Mouse (Mus musculus) embryonic facial prominence, embryonic 15.5 days (tissue): ENCODE data around the gene Dtd1. TPM values are rescaled to one million over a fixed set of nuclear protein-coding genes. Genes with fewer than 3 reads are reported as not detected.
A peak's percentile ranks its signal among the peaks of the same experiment; 100 is the strongest.

Experiments
- ATAC-seq: fragments of 200-750 bp; cut with Nextera tagmentation; 2 replicates; pipeline ENCODE4 v1.8.0; 2017; ENCODE audit warnings: low read depth, moderate TSS enrichment; ENCODE audit not compliant: insufficient number of reproducible peaks, low FRiP score, low TSS enrichment
- H3K27ac ChIP-seq: fragments of 300-500 bp; sonication (generic); replicated peaks from 2 replicates; pipeline ENCODE4 v1.5.1; 2015; ENCODE audit warnings: mild to moderate bottlenecking, inconsistent platforms
- H3K27me3 ChIP-seq: fragments of 300-500 bp; sonication (generic); 2 replicates; pipeline ENCODE4 v1.6.1; 2015; ENCODE audit warnings: inconsistent platforms
- H3K36me3 ChIP-seq: fragments of 300-500 bp; sonication (generic); 2 replicates; pipeline ENCODE4 v1.6.1; 2015; ENCODE audit warnings: mild to moderate bottlenecking, inconsistent platforms
- H3K4me1 ChIP-seq: fragments of 300-500 bp; sonication (generic); 2 replicates; pipeline ENCODE4 v1.6.1; 2015; ENCODE audit warnings: inconsistent platforms
- H3K4me2 ChIP-seq: fragments of 300-500 bp; sonication (generic); replicated peaks from 2 replicates; pipeline ENCODE4 v1.6.1; 2015; ENCODE audit warnings: mild to moderate bottlenecking, inconsistent platforms
- H3K4me3 ChIP-seq: fragments of 300-500 bp; sonication (generic); replicated peaks from 2 replicates; pipeline ENCODE4 v1.5.1; 2015; ENCODE audit warnings: mild to moderate bottlenecking, inconsistent platforms
- H3K9ac ChIP-seq: fragments of 300-500 bp; sonication (generic); 2 replicates; pipeline ENCODE4 v1.6.1; 2015; ENCODE audit warnings: inconsistent platforms
- H3K9me3 ChIP-seq: fragments of 300-500 bp; sonication (generic); replicated peaks from 2 replicates; pipeline ENCODE4 v1.6.1; 2016; ENCODE audit warnings: inconsistent platforms
- WGBS: fragments of 180-500 bp; shearing (Covaris S2); methylation state at CpG from one replicate; pipeline ENCODE4 v1.1.7; 2015; 5-methylcytosine and 5-hydroxymethylcytosine counted together
- polyA plus RNA-seq: library from polyadenylated mRNA; unstranded; fragments of >200 nt; fragmentation: Nextera tagmentation; extraction: Ambion mirVana; gene quantifications from 2 replicates; pipeline ENCODE4 v1.2.1, GENCODE M21; 2015

Gene Dtd1
- polyA plus RNA-seq, 1 experiment from 2014 or later, result 36.9 TPM

GRCm38 (mm10) chr2:144613956-144614355 lies 14.3 kb downstream of the Dtd1 start:
- no peak overlapping the region for H3K4me2 ChIP-seq
- 93% methylated on average over 6 of the region's 6 CpGs for WGBS
- no peak overlapping the region for H3K9ac ChIP-seq
- no peaks in the 10 kb centered on the region for H3K9me3 ChIP-seq
- H3K4me1 ChIP-seq, result no peaks in the 10 kb centered on the region
- H3K27ac ChIP-seq, result no peak overlapping the region
- no peaks in the 10 kb centered on the region for H3K27me3 ChIP-seq
- H3K4me3 ChIP-seq, result no peak overlapping the region
- no peak for ATAC-seq
- no peaks in the 10 kb centered on the region for H3K36me3 ChIP-seq

GRCm38 (mm10) chr2:144617074-144617874 lies 17.6 kb downstream of the Dtd1 start:
- H3K9me3 ChIP-seq, result no peaks in the 10 kb centered on the region
- no peaks in the 10 kb centered on the region for H3K36me3 ChIP-seq
- ATAC-seq, result no peak
- H3K4me3 ChIP-seq, result no peak overlapping the region
- no peaks in the 10 kb centered on the region for H3K27me3 ChIP-seq
- WGBS, result 88% methylated on average over 16 of the region's 16 CpGs
- no peak overlapping the region for H3K27ac ChIP-seq
- H3K4me1 ChIP-seq, result no peaks in the 10 kb centered on the region
- no peak overlapping the region for H3K4me2 ChIP-seq
- H3K9ac ChIP-seq, result no peak overlapping the region

- Histone ChIP-seq H3K27me3 (no peaks in the 10 kb centered on the region), H3K9me3 (no peaks in the 10 kb centered on the region), H3K4me2 (no peak overlapping the region), H3K9ac (no peak overlapping the region), H3K4me1 (no peaks in the 10 kb centered on the region), H3K36me3 (no peaks in the 10 kb centered on the region), H3K4me3 (no peak overlapping the region), H3K27ac (no peak overlapping the region)
- no peak for ATAC-seq
- WGBS, result 91% methylated on average over 6 of the region's 6 CpGs
Measured at GRCm38 (mm10) chr2:144621491-144621890, 21.8 kb downstream of the Dtd1 start.

GRCm38 (mm10) chr2:144633551-144633950 lies 33.9 kb downstream of the Dtd1 start:
- no peak for ATAC-seq
- Histone ChIP-seq H3K4me3 (no peak overlapping the region), H3K9me3 (no peaks in the 10 kb centered on the region), H3K9ac (no peak overlapping the region), H3K4me2 (no peak overlapping the region), H3K27ac (no peak overlapping the region), H3K27me3 (no peaks in the 10 kb centered on the region), H3K36me3 (peaks cover 4% of the 10 kb centered on the region; the same call in 1 of the 2 replicates), H3K4me1 (no peaks in the 10 kb centered on the region)
- 92% methylated on average over 2 of the region's 2 CpGs for WGBS

GRCm38 (mm10) chr2:144634231-144634630 lies 34.5 kb downstream of the Dtd1 start:
- ATAC-seq, result 0 out of 2 replicates have a peak, but pooled peaks have one; percentile 34
- 51% methylated on average over 5 of the region's 5 CpGs for WGBS
- no peak overlapping the region for H3K9ac ChIP-seq

GRCm38 (mm10) chr2:144634729-144635128 lies 35.0 kb downstream of the Dtd1 start:
- H3K9ac ChIP-seq, result no peak overlapping the region
- WGBS, result 60% methylated on average over 2 of the region's 2 CpGs
- ATAC-seq, result no peak

More at GRCm38 (mm10) chr2:144634231-144634630, 34.5 kb downstream of the Dtd1 start:
- Histone ChIP-seq H3K27me3 (no peaks in the 10 kb centered on the region), H3K4me2 (no peak overlapping the region), H3K27ac (no peak overlapping the region), H3K9me3 (no peaks in the 10 kb centered on the region), H3K36me3 (peaks cover 4% of the 10 kb centered on the region; the same call in 1 of the 2 replicates), H3K4me1 (no peaks in the 10 kb centered on the region), H3K4me3 (no peak overlapping the region)

GRCm38 (mm10) chr2:144635644-144636320 lies 36.1 kb downstream of the Dtd1 start:
- H3K27ac ChIP-seq, result no peak overlapping the region
- no peaks in the 10 kb centered on the region for H3K9me3 ChIP-seq
- H3K9ac ChIP-seq, result no peak overlapping the region
- no peaks in the 10 kb centered on the region for H3K4me1 ChIP-seq
- no peak for ATAC-seq
- H3K4me3 ChIP-seq, result no peak overlapping the region
- no peak overlapping the region for H3K4me2 ChIP-seq
- WGBS, result 10% methylated on average over 5 of the region's 5 CpGs
- no peaks in the 10 kb centered on the region for H3K27me3 ChIP-seq
- peaks cover 4% of the 10 kb centered on the region; the same call in 1 of the 2 replicates for H3K36me3 ChIP-seq

More at GRCm38 (mm10) chr2:144634729-144635128, 35.0 kb downstream of the Dtd1 start:
- H3K4me2 ChIP-seq, result no peak overlapping the region
- peaks cover 4% of the 10 kb centered on the region; the same call in 1 of the 2 replicates for H3K36me3 ChIP-seq
- no peaks in the 10 kb centered on the region for H3K27me3 ChIP-seq
- H3K27ac ChIP-seq, result no peak overlapping the region
- no peak overlapping the region for H3K4me3 ChIP-seq
- no peaks in the 10 kb centered on the region for H3K4me1 ChIP-seq
- no peaks in the 10 kb centered on the region for H3K9me3 ChIP-seq

- no peaks in the 10 kb centered on the region for H3K27me3 ChIP-seq
- WGBS, result 79% methylated on average over 4 of the region's 4 CpGs
Measured at GRCm38 (mm10) chr2:144637204-144637603, 37.5 kb downstream of the Dtd1 start.

GRCm38 (mm10) chr2:144637671-144638395 lies 38.1 kb downstream of the Dtd1 start:
- H3K4me2 ChIP-seq, result no peak overlapping the region
- H3K4me3 ChIP-seq, result no peak overlapping the region
- ATAC-seq, result no peak
- 77% methylated on average over 12 of the region's 12 CpGs for WGBS
- H3K9ac ChIP-seq, result no peak overlapping the region
- H3K4me1 ChIP-seq, result no peaks in the 10 kb centered on the region
- no peak overlapping the region for H3K27ac ChIP-seq
- no peaks in the 10 kb centered on the region for H3K36me3 ChIP-seq
- H3K9me3 ChIP-seq, result no peaks in the 10 kb centered on the region
- no peaks in the 10 kb centered on the region for H3K27me3 ChIP-seq

More at GRCm38 (mm10) chr2:144637204-144637603, 37.5 kb downstream of the Dtd1 start:
- H3K27ac ChIP-seq, result no peak overlapping the region
- H3K4me1 ChIP-seq, result no peaks in the 10 kb centered on the region
- no peak overlapping the region for H3K4me2 ChIP-seq
- ATAC-seq, result no peak
- no peak overlapping the region for H3K4me3 ChIP-seq
- H3K36me3 ChIP-seq, result peaks cover 3% of the 10 kb centered on the region; the same call in 1 of the 2 replicates
- H3K9me3 ChIP-seq, result no peaks in the 10 kb centered on the region
- no peak overlapping the region for H3K9ac ChIP-seq

- no peak for ATAC-seq
- H3K9ac ChIP-seq, result no peak overlapping the region
- H3K9me3 ChIP-seq, result no peaks in the 10 kb centered on the region
- H3K4me3 ChIP-seq, result no peak overlapping the region
- no peaks in the 10 kb centered on the region for H3K36me3 ChIP-seq
- no peak overlapping the region for H3K4me2 ChIP-seq
- H3K4me1 ChIP-seq, result no peaks in the 10 kb centered on the region
- H3K27me3 ChIP-seq, result no peaks in the 10 kb centered on the region
- 52% methylated on average over 4 of the region's 4 CpGs for WGBS
- H3K27ac ChIP-seq, result no peak overlapping the region
Measured at GRCm38 (mm10) chr2:144638719-144639118, 39.0 kb downstream of the Dtd1 start.

- no peaks in the 10 kb centered on the region for H3K9me3 ChIP-seq
- 80% methylated on average over 7 of the region's 7 CpGs for WGBS
- H3K9ac ChIP-seq, result no peak overlapping the region
- H3K36me3 ChIP-seq, result no peaks in the 10 kb centered on the region
- no peaks in the 10 kb centered on the region for H3K27me3 ChIP-seq
- no peak overlapping the region for H3K4me3 ChIP-seq
- H3K4me1 ChIP-seq, result no peaks in the 10 kb centered on the region
- H3K4me2 ChIP-seq, result no peak overlapping the region
- no peak for ATAC-seq
- no peak overlapping the region for H3K27ac ChIP-seq
Measured at GRCm38 (mm10) chr2:144640101-144640500, 40.4 kb downstream of the Dtd1 start.
